Mouse (Mus musculus) testis, adult 2 months (tissue): ENCODE results near the gene Kmt5c.

Experiments
- CTCF ChIP-seq: fragments of 200-500 bp; IDR thresholded peaks from 2 replicates; pipeline ENCODE4 v1.5.1; 2012; ENCODE audit warnings: low read depth, mild to moderate bottlenecking, inconsistent platforms, low read length, moderate library complexity; ENCODE audit not compliant: control insufficient read depth, insufficient read depth, insufficient replicate concordance
- POLR2A ChIP-seq: fragments of 200-500 bp; IDR thresholded peaks from 2 replicates; pipeline ENCODE4 v1.6.1; 2012; ENCODE audit warnings: low read depth, mild to moderate bottlenecking, inconsistent platforms, low read length, moderate library complexity; ENCODE audit not compliant: control insufficient read depth

DNA sequence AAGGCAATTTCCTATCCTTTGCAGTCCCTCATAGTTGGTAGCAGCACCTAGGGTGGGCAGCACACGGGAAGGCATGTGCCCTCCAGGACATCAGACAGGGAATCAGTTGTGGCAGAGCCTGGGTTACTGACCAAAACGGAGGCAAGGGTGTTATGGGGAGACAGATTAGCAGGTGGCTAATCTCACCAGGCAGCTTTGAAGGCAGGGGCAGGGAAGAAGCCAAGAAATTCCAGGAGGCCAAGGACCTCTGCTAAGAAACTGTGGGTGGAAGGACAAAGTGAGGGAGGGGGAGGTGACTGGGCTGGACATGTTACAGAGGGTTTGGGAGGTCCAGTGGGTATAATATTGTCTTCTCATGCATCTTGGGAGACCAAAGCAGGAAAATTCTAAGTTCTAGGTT lies 3.4 kb downstream of the Kmt5c start:
- no peak for TF ChIP-seq CTCF
- no peak for TF ChIP-seq POLR2A
